Comparison of ENCODE assay signal across 8 mouse cellular contexts in genomic region chr19:45207662-45208437, GRCm38 (mm10). TPM values are rescaled to one million over a fixed set of nuclear protein-coding genes. Genes with fewer than 3 reads are reported as not detected.
DNase-seq lines count a peak whose midpoint lies in the region; ATAC-seq and TF ChIP-seq lines count a peak whose summit lies in the region.
"Had no signal": no experiment of that assay in that cellular context is flagged by ENCODE, and none has a peak within 500 bp of the region (broad histone marks: within the 10 kb centered on the region; RNA-seq: fewer than 3 reads in every experiment).

No protein-coding gene starts in this region.

- peaks cover 11% of the 10 kb centered on the region for H3K27me3 ChIP-seq in E14TG2a.4 (ENCODE audit: insufficient read depth, low read length)
- H3K27me3 ChIP-seq in liver, embryonic 11.5 days (replicated peaks; ENCODE audit: control insufficient read depth, insufficient read depth, low read length), result peaks cover 12% of the 10 kb centered on the region; the same call in 1 of the 2 replicates
- peaks cover 7% of the 10 kb centered on the region; the same call in 1 of the 2 replicates for H3K27me3 ChIP-seq in thymus, adult 2 months (ENCODE audit: control insufficient read depth, insufficient read depth, low read length)

- no peaks in the 10 kb centered on the region for H3K9me3 ChIP-seq in E14TG2a.4 (ENCODE audit: low read length)
- no peaks in the 10 kb centered on the region for H3K9me3 ChIP-seq in liver, embryonic 11.5 days (ENCODE audit: control insufficient read depth, low read length)

- TF ChIP-seq POLR2A in thymus, adult 2 months (IDR thresholded peaks at IDR 0.05; ENCODE audit: control insufficient read depth, extremely low read depth, insufficient read depth, low read length, poor library complexity), result no peak

- TF ChIP-seq CTCF in E14TG2a.4 (conservative IDR thresholded peaks at IDR 0.05; ENCODE audit: low read length), result no peak
- no peak for TF ChIP-seq CTCF in thymus, adult 2 months (IDR thresholded peaks at IDR 0.05; ENCODE audit: borderline replicate concordance, control insufficient read depth, extremely low read depth, insufficient read depth, low read length, poor library complexity)

- H3K36me3 ChIP-seq in E14TG2a.4 (ENCODE audit: insufficient read depth, low read length), result no peaks in the 10 kb centered on the region
- no peaks in the 10 kb centered on the region for H3K36me3 ChIP-seq in liver, embryonic 11.5 days (ENCODE audit: control insufficient read depth, insufficient read depth, low read length)
- no peaks in the 10 kb centered on the region for H3K36me3 ChIP-seq in thymus, adult 2 months (ENCODE audit: control insufficient read depth, insufficient read depth, low read length)

- no peak overlapping the region for H3K27ac ChIP-seq in liver, embryonic 11.5 days (ENCODE audit: low read depth, low read length)
- H3K27ac ChIP-seq in thymus, adult 2 months (ENCODE audit: control insufficient read depth, insufficient read depth, low read length), result no peak overlapping the region

- peak; percentile 80 for DNase-seq in ES-CJ7 (ENCODE audit: low read depth, low spot score)
- DNase-seq in heart, postnatal 36 days, result peak; percentile 39 to 45
- DNase-seq in liver, embryonic 11.5 days (ENCODE audit: low spot score), result no peak
- no peak for DNase-seq in right cerebral cortex, postnatal 14 days
- no peak for DNase-seq in left cerebral cortex, adult 8-10 months (ENCODE audit: low spot score in 2 of 2)
- DNase-seq in thymus, adult 2 months, result no peak

- peaks cover 37% of the 10 kb centered on the region for H3K4me1 ChIP-seq in E14TG2a.4 (replicated peaks; ENCODE audit: low read depth, low read length)
- no peaks in the 10 kb centered on the region for H3K4me1 ChIP-seq in liver, embryonic 11.5 days (replicated peaks; ENCODE audit: control insufficient read depth, insufficient read depth, low read length)
- H3K4me1 ChIP-seq in thymus, adult 2 months (replicated peaks; ENCODE audit: control insufficient read depth, insufficient read depth, low read length), result 0 out of 2 replicates have a peak, but pooled peaks cover 3% of the 10 kb centered on the region

- H3K4me2 ChIP-seq in liver, embryonic 11.5 days, result peak overlapping the region; percentile 53

- 19% methylated on average over 19 of the region's 19 CpGs for WGBS in liver, embryonic 11.5 days
- WGBS in thymus, adult 2 months, result 4% methylated on average over 19 of the region's 19 CpGs

- ATAC-seq in liver, embryonic 11.5 days (replicated peaks; ENCODE audit: low FRiP score), result no peak

- H3K9ac ChIP-seq in liver, embryonic 11.5 days (ENCODE audit: low read depth, low read length), result no peak overlapping the region

- H3K4me3 ChIP-seq in E14TG2a.4 (replicated peaks; ENCODE audit: low read length), result peak overlapping the region; percentile 62
- H3K4me3 ChIP-seq in liver, embryonic 11.5 days (ENCODE audit: low read depth, low read length), result peak overlapping the region; percentile 14; the same call in 1 of the 2 replicates
- H3K4me3 ChIP-seq in thymus, adult 2 months (ENCODE audit: control insufficient read depth, insufficient read depth, low read length), result no peak overlapping the region

- intact Hi-C loops in heart, postnatal 36 days (cut with DNase I), result no loop called here

RNA-seq across cellular contexts. Expression of gene Lbx1, which starts 27.8 kb away (rescaled TPM):
- total RNA-seq in heart, postnatal 36 days (2021), result under 1 TPM in 1 of 2 experiments, not detected in 1; 0.11 TPM
- 0.14 and 0.58 TPM in 2 replicates for polyA plus RNA-seq in liver, embryonic 11.5 days (2014; fragmentation: Nextera tagmentation; extraction: Ambion mirVana)
- not detected for total RNA-seq in left cerebral cortex, adult 8-10 months (2022)
- 0.06 TPM in 1 of 2 replicates, not detected in the other for polyA plus RNA-seq in thymus, adult 2 months (2012; rRNA removed)
- polyA plus RNA-seq: cortical plate, adult 2 months had no signal

RNA-seq across cellular contexts. Expression of gene Tlx1, which starts 57.4 kb away (rescaled TPM):
- total RNA-seq in heart, postnatal 36 days (2021), result not detected
- polyA plus RNA-seq in liver, embryonic 11.5 days (2014; fragmentation: Nextera tagmentation; extraction: Ambion mirVana), result 0.29 and 0.32 TPM in 2 replicates
- total RNA-seq in left cerebral cortex, adult 8-10 months (2022), result not detected
- polyA plus RNA-seq in thymus, adult 2 months (2012; rRNA removed), result 0.19 and 0.29 TPM in 2 replicates
- polyA plus RNA-seq: cortical plate, adult 2 months had no signal

Comparison
In these comparisons a context has a peak if more than half of its experiments do, and no peak if none do; other contexts are left out.
1. DNase-seq: peak in ES-CJ7 (single experiment) and heart, postnatal 36 days (2 of 2); none in liver, embryonic 11.5 days (single experiment), right cerebral cortex, postnatal 14 days (single experiment), left cerebral cortex, adult 8-10 months (0 of 2) and thymus, adult 2 months (single experiment).